Mouse (Mus musculus) hindbrain, embryonic 14.5 days (tissue): ENCODE measurements at regions not wholly inside any gene's neighbourhood (a gene's known extent, or its start where the extent isn't known, plus 50 kb on each side); places are given as distances from the start of the nearest gene placed in this dataset.
A peak's percentile ranks its signal among the peaks of the same experiment; 100 is the strongest.

Experiments used
- ATAC-seq: fragments of 200-750 bp; cut with Nextera tagmentation; 2 replicates; pipeline ENCODE4 v1.8.0; 2017; ENCODE audit warnings: moderate number of reproducible peaks, mild to moderate bottlenecking, moderate TSS enrichment, moderate library complexity; ENCODE audit not compliant: low FRiP score
- DNase-seq: peaks from one replicate; pipeline ENCODE4 v3.0.0-alpha.2; 2015; ENCODE audit warnings: low spot score
- H3K27ac ChIP-seq: fragments of 300-500 bp; sonication (generic); 2 replicates; pipeline ENCODE4 v1.5.1; 2014; ENCODE audit warnings: mild to moderate bottlenecking, moderate library complexity
- H3K27me3 ChIP-seq: fragments of 300-500 bp; sonication (generic); 2 replicates; pipeline ENCODE4 v1.6.1; 2014; ENCODE audit warnings: mild to moderate bottlenecking, low read length, mixed read lengths; ENCODE audit not compliant: control insufficient read depth, insufficient read depth
- H3K36me3 ChIP-seq: fragments of 300-500 bp; sonication (generic); replicated peaks from 2 replicates; pipeline ENCODE4 v1.6.1; 2014; ENCODE audit not compliant: control insufficient read depth, insufficient read depth
- H3K4me1 ChIP-seq: fragments of 300-500 bp; sonication (generic); replicated peaks from 2 replicates; pipeline ENCODE4 v1.6.1; 2014; ENCODE audit warnings: antibody characterized with exemption, low read length, mixed read lengths; ENCODE audit not compliant: control insufficient read depth, insufficient read depth
- H3K4me2 ChIP-seq: fragments of 300-500 bp; sonication (generic); replicated peaks from 2 replicates; pipeline ENCODE4 v1.6.1; 2014; ENCODE audit warnings: mild to moderate bottlenecking, moderate library complexity
- H3K4me3 ChIP-seq: fragments of 300-500 bp; sonication (generic); replicated peaks from 2 replicates; pipeline ENCODE4 v1.5.1; 2014; ENCODE audit warnings: mild to moderate bottlenecking, low read length
- H3K9ac ChIP-seq: fragments of 300-500 bp; sonication (generic); 2 replicates; pipeline ENCODE4 v1.6.1; 2014
- H3K9me3 ChIP-seq: fragments of 300-500 bp; sonication (generic); 2 replicates; pipeline ENCODE4 v1.6.1; 2016; ENCODE audit warnings: low read length; ENCODE audit not compliant: control insufficient read depth
- WGBS: fragments of 180-500 bp; shearing (Covaris S2); extraction: QIAGEN DNeasy Blood & Tissue Kit; methylation state at CpG from one replicate; pipeline ENCODE4 v1.1.7; 2014; 5-methylcytosine and 5-hydroxymethylcytosine counted together

DNA sequence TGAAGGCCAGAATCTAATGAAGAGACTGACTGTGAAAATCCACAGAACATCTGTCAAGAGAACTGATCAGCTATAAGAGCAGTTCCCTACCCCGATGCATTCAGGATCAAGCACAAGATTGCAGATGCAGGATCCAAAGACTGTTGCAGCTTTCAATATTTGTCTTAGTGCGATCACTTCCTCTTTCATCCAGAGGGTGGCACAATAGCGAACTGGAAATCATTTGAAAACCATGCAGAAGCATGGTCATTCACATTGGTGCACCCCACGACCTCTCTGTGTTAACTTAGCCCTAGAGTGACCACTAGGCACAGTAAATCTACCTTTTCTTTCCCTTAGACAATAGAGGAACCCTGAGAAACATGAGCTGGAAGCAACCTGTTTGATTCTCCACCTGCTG lies 55.8 kb upstream of the Pak3 start:
- Histone ChIP-seq H3K36me3 (no peaks in the 10 kb centered on the region), H3K27me3 (no peaks in the 10 kb centered on the region; the same call in 1 of the 2 replicates), H3K4me3 (no peak overlapping the region), H3K9ac (no peak overlapping the region), H3K27ac (no peak overlapping the region), H3K4me1 (no peaks in the 10 kb centered on the region), H3K9me3 (no peaks in the 10 kb centered on the region), H3K4me2 (no peak overlapping the region)
- ATAC-seq: peak; percentile 37; the same call in 1 of the 2 replicates
- DNase-seq: peak; percentile 53
- WGBS: 45% methylated on average over 4 of the region's 4 CpGs

DNA sequence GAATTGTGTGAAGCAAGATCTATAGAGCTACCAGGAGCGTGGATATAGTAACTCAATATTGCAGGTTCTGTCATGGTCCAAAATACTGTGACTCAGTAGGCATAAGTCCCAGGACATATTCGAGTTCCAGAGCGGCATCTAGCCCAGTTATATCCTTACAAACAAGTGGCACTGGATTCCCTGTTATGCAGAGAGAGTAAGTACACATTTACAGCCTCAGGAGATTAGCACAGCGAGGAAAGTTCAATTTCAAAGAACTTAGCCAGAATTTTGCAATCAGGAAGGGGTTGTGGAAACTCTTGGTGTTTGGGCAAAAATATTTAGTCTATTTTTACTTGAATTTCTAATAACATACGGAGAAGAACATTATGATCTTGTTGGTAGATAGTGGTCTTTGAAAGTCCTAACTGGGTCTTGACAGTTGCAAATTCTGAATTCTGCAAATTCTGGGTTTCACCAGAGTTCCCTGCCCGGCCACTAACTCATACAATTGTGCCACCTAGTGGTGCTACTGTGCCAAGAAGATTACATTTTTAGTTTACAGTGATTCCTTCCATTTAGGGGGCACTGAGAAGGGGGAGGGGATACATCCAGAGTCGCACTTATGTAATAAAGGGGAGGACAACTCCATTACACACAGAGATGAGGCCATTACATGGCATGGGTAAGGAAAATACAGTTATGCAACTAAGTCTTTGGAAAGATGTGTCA lies 54.7 kb upstream of the Chrdl1 start:
- Histone ChIP-seq H3K36me3 (no peaks in the 10 kb centered on the region), H3K9me3 (no peaks in the 10 kb centered on the region), H3K9ac (no peak overlapping the region), H3K4me3 (no peak overlapping the region), H3K27me3 (0 out of 2 replicates have a peak, but pooled peaks cover 4% of the 10 kb centered on the region), H3K4me2 (no peak overlapping the region), H3K4me1 (no peaks in the 10 kb centered on the region), H3K27ac (no peak overlapping the region)
- WGBS: 61% methylated on average over 7 of the region's 7 CpGs
- DNase-seq (peak; percentile 61), ATAC-seq (no peak)

DNA sequence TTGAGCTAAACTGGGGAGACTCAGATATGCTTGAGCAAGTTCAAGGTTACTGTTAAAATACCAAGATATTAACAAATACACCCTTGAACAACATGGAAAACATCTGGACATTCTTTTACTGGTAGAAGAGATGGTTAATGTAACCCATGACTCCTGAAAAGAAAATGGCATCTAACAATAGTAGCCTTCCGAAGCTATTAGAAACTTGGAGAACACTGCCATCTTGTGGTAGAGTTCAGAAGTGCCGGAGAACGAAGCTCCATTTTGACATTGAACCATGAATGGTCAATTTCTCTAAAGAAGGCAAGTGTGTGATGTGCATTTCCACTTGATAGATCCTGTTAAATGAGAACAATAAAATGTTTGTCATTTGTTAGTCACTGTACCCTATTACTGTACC lies 50.5 kb upstream of the Chrdl1 start:
- Histone ChIP-seq H3K36me3 (no peaks in the 10 kb centered on the region), H3K27ac (no peak overlapping the region), H3K9me3 (no peaks in the 10 kb centered on the region), H3K4me3 (no peak overlapping the region), H3K4me1 (no peaks in the 10 kb centered on the region), H3K4me2 (no peak overlapping the region), H3K27me3 (0 out of 2 replicates have a peak, but pooled peaks cover 4% of the 10 kb centered on the region), H3K9ac (no peak overlapping the region)
- ATAC-seq (peak; percentile 31; the same call in 1 of the 2 replicates), DNase-seq (peak; percentile 82)
- 10% methylated on average over 3 of the region's 3 CpGs for WGBS
